Mouse (Mus musculus): ENCODE measurements around the gene Acsl5. TPM values are rescaled to one million over a fixed set of nuclear protein-coding genes. Genes with fewer than 3 reads are reported as not detected.

The Acsl5 gene
- polyA plus RNA-seq, 1 experiment from 2014 or later, result 18.7 TPM

DNA sequence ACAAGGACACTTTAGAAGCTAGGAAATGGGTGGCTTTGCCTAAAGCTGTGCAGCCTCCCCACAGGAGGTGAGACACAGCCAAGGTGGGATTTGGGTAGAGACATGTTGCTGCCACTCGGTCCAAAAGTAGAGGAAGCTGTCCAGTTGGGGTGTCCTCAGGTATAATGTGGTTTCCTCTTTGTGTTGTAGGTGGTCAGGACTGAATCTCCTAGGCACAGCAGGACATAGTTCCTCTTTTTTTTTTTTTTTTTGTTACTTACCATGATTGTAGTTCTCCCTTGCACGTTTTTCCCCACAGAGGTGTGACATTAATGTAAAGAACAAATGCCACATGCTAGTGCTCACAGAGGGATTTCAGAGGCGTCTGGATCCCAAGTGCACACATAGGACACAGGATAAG is 13.5 kb downstream of the Acsl5 start:
- no peaks in the 10 kb centered on the region for H3K4me1 ChIP-seq (replicated peaks)
- H3K4me2 ChIP-seq, result no peak overlapping the region
- H3K4me3 ChIP-seq, result no peak overlapping the region
- no peak for ATAC-seq (ENCODE audit: low FRiP score, low read depth)
- no peaks in the 10 kb centered on the region for H3K36me3 ChIP-seq
- H3K27ac ChIP-seq (replicated peaks), result no peak overlapping the region
- H3K9me3 ChIP-seq, result no peaks in the 10 kb centered on the region
- 77% methylated on average over 3 of the region's 3 CpGs for WGBS
- no peak overlapping the region for H3K9ac ChIP-seq
- no peaks in the 10 kb centered on the region for H3K27me3 ChIP-seq

DNA sequence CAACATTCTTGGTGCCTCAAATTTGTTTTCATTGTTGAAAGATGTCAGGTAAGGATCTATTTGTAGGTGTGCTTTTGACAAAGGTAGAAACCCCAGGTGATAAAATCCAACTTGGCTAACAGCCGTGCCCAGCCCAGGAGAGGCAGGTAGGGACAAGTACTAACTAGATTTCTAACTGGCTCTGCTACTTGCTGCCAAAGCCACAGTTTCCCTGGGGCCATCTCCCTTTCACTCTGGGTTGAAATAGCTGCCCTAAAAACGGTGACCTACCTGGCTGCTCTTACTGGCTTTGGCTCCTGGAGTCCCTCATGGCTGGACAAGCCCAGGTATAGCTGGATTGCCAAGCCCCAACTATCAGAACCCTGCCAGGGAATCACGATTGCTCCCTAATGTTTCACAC is 15.0 kb downstream of the Acsl5 start:
- Histone ChIP-seq H3K9ac (no peak overlapping the region), H3K4me1 (replicated peaks) (no peaks in the 10 kb centered on the region), H3K36me3 (no peaks in the 10 kb centered on the region), H3K27ac (replicated peaks) (no peak overlapping the region), H3K4me2 (no peak overlapping the region), H3K9me3 (no peaks in the 10 kb centered on the region), H3K27me3 (no peaks in the 10 kb centered on the region), H3K4me3 (no peak overlapping the region)
- no peak for ATAC-seq (ENCODE audit: low FRiP score, low read depth)
- 89% methylated on average over 3 of the region's 3 CpGs for WGBS

DNA sequence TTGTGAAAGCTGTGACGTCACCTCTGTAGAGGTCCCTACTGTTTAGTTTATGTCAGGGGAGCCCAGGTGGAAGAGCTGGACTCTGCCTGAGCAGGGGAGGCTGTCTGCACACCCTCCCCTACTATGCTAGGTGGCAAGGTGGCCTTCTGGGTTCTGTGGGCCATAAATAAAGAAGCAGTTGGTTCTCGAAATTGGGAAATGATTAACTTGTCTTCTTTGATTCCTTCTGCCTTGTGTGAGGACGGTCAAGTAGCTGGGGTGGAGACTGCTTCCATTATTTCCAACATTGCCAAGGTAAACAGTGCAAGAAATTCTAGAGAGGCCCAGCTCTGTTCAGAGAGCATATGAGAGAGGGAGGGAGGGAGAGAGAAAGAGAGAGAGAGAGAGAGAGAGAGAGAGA is 16.4 kb downstream of the Acsl5 start:
- H3K9me3 ChIP-seq, result no peaks in the 10 kb centered on the region

DNA sequence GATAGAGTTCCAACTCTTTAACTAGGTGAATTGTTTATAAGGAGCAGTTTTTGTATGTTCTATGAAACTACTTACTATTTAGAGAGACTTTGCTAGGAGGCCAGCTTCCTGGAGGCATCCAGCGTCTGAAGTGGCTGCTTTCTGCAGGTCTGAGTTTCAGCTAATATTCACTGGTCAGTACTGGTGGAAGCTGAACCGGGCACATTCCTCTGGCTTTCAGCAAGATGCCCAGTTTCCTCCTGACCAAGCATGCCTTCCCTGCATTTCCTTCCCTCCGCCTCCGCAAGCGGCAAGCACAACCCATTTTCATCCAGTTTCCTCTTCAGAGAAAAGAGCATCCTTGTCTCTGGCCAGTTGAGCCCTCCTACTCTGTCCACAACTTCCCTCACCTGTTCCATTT is 17.3 kb downstream of the Acsl5 start:
- no peaks in the 10 kb centered on the region for H3K4me1 ChIP-seq (replicated peaks)
- no peak overlapping the region for H3K4me3 ChIP-seq
- H3K27me3 ChIP-seq, result no peaks in the 10 kb centered on the region
- H3K4me2 ChIP-seq, result no peak overlapping the region
- ATAC-seq (ENCODE audit: low FRiP score, low read depth), result no peak
- 87% methylated on average over 5 of the region's 5 CpGs for WGBS
- H3K9me3 ChIP-seq, result no peaks in the 10 kb centered on the region
- no peak overlapping the region for H3K9ac ChIP-seq
- H3K36me3 ChIP-seq, result 0 out of 2 replicates have a peak, but pooled peaks cover 2% of the 10 kb centered on the region
- no peak overlapping the region for H3K27ac ChIP-seq (replicated peaks)

More for the DNA sequence above, 16.4 kb downstream of the Acsl5 start:
- Histone ChIP-seq H3K27me3 (no peaks in the 10 kb centered on the region), H3K27ac (replicated peaks) (no peak overlapping the region), H3K9ac (no peak overlapping the region), H3K4me2 (no peak overlapping the region), H3K4me1 (replicated peaks) (no peaks in the 10 kb centered on the region), H3K36me3 (no peaks in the 10 kb centered on the region), H3K4me3 (no peak overlapping the region)
- WGBS, result 65% methylated on average over 3 of the region's 3 CpGs
- no peak for ATAC-seq (ENCODE audit: low FRiP score, low read depth)

DNA sequence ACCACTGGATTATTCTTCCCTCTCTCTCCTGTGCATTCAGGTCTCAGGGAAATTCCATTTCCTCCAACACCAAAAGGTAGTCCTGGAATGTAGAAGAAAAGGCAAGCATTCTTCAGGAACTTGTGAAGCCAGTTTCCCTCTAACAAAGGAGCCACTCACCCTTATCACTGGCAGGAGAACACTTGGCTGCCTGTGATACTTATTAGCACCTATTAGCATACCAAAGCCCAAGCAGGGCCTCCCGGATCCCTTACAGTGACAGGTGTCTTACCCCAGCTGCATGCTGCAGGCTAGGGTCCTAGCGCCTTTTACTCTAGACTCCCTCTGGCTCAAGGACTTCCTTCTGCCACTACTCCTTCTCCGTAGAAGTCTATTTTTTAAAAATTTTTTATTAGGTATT is 19.7 kb downstream of the Acsl5 start:
- 0 out of 2 replicates have a peak, but pooled peaks cover 2% of the 10 kb centered on the region for H3K36me3 ChIP-seq
- 36% methylated on average over 3 of the region's 3 CpGs for WGBS

DNA sequence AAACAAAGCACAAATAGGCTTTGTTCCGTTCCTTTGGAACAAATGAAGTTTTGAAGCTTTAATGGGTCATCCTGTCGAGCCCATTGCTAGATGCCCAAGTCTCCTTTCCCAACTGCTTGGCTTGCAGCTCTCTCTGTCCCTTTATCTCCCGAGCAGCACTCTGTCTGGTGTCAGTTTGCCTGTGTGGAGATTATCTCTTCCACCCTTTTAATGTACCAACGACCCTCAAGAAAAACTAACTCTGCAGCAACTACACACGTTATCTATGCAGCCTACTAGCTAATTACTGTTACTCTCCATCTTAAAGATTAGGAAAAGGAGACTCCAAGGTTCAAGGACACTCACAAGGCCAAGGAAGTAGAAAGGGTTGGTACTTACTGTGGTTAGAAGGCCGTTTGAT is 21.6 kb downstream of the Acsl5 start:
- 85% methylated on average over 6 of the region's 6 CpGs for WGBS
- no peak for ATAC-seq (ENCODE audit: low FRiP score, low read depth)
- Histone ChIP-seq H3K27ac (replicated peaks) (no peak overlapping the region), H3K4me1 (replicated peaks) (no peaks in the 10 kb centered on the region), H3K9me3 (no peaks in the 10 kb centered on the region), H3K4me3 (no peak overlapping the region), H3K4me2 (no peak overlapping the region), H3K36me3 (0 out of 2 replicates have a peak, but pooled peaks cover 2% of the 10 kb centered on the region), H3K27me3 (no peaks in the 10 kb centered on the region), H3K9ac (no peak overlapping the region)

More for the DNA sequence above, 19.7 kb downstream of the Acsl5 start:
- ATAC-seq (ENCODE audit: low FRiP score, low read depth), result no peak
- H3K27ac ChIP-seq (replicated peaks), result no peak overlapping the region
- H3K4me1 ChIP-seq (replicated peaks), result no peaks in the 10 kb centered on the region
- H3K4me3 ChIP-seq, result no peak overlapping the region
- no peaks in the 10 kb centered on the region for H3K27me3 ChIP-seq
- no peak overlapping the region for H3K4me2 ChIP-seq
- H3K9me3 ChIP-seq, result no peaks in the 10 kb centered on the region
- H3K9ac ChIP-seq, result no peak overlapping the region

DNA sequence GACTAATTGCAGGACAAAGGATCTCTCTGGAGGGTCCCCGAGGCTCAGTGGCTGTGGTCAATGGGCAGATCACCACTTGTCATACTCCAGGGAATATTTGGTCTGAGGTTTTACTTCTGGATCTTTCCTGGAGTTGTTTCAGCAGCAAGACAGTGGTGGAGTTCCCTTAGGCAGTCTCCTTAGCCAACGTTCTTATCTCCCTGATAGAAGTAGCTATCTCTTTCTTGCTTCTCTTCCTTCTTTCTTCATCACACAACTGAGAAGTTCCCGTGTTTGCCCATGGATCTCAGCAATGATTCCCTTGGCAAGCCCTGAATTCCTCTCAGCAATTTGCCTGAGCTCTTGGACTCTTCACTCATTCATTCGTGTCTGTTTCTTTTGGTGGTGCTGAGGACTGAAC is 24.4 kb downstream of the Acsl5 start:
- ATAC-seq (ENCODE audit: low FRiP score, low read depth), result no peak
- H3K27ac ChIP-seq (replicated peaks), result no peak overlapping the region
- 86% methylated on average over 4 of the region's 4 CpGs for WGBS
- no peak overlapping the region for H3K4me3 ChIP-seq
- H3K36me3 ChIP-seq, result 0 out of 2 replicates have a peak, but pooled peaks cover 2% of the 10 kb centered on the region
- H3K27me3 ChIP-seq, result no peaks in the 10 kb centered on the region
- no peaks in the 10 kb centered on the region for H3K4me1 ChIP-seq (replicated peaks)
- no peak overlapping the region for H3K9ac ChIP-seq
- no peaks in the 10 kb centered on the region for H3K9me3 ChIP-seq
- H3K4me2 ChIP-seq, result no peak overlapping the region

DNA sequence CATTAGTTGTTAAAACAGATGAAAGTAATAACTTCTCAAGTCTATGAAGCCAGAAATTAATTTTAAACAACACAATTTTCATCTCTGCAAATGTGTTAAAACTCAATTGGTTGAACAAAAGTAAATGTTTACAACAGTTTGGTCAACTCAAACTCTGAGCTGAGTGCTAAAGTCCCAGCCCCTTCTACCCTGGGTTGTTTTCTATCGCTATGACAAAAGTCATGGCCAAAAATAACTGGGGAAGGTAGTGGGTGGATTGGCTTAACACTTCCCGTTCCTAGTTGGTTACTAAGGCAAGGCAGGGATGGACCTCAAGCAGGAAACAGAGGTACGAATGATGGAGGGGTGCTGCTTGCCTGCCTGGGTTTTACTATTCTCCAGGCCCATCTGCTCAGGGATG is 25.0 kb downstream of the Acsl5 start:
- Histone ChIP-seq H3K4me1 (replicated peaks) (no peaks in the 10 kb centered on the region), H3K27me3 (no peaks in the 10 kb centered on the region), H3K27ac (replicated peaks) (no peak overlapping the region), H3K36me3 (0 out of 2 replicates have a peak, but pooled peaks cover 2% of the 10 kb centered on the region), H3K9me3 (no peaks in the 10 kb centered on the region), H3K4me2 (no peak overlapping the region), H3K4me3 (no peak overlapping the region), H3K9ac (no peak overlapping the region)
- 93% methylated on average over 3 of the region's 3 CpGs for WGBS
- ATAC-seq (ENCODE audit: low FRiP score, low read depth), result no peak

DNA sequence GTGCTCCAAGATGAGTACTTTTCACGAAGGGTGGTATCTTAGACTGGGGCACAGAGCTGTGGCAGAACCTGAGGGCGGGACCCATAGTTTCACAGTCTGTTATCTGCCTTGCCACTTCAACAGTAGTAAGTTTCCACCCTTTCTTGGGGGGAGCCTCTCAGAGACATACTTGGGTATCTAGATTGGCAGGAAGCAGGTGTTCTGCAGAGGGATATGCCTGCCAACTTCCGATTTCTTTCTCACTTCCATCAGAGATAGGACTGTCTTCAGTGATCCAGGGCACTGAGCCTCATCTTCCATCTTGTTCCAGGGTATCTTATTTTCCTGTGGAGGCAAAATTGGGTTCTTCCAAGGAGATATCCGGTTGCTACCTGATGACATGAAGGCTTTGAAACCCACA is 32.4 kb downstream of the Acsl5 start:
- Histone ChIP-seq H3K9ac (no peak overlapping the region), H3K36me3 (no peaks in the 10 kb centered on the region), H3K27me3 (no peaks in the 10 kb centered on the region), H3K9me3 (no peaks in the 10 kb centered on the region), H3K4me2 (no peak overlapping the region), H3K27ac (replicated peaks) (no peak overlapping the region), H3K4me1 (replicated peaks) (no peaks in the 10 kb centered on the region), H3K4me3 (no peak overlapping the region)
- WGBS, result 90% methylated on average over 4 of the region's 4 CpGs
- no peak for ATAC-seq (ENCODE audit: low FRiP score, low read depth)

DNA sequence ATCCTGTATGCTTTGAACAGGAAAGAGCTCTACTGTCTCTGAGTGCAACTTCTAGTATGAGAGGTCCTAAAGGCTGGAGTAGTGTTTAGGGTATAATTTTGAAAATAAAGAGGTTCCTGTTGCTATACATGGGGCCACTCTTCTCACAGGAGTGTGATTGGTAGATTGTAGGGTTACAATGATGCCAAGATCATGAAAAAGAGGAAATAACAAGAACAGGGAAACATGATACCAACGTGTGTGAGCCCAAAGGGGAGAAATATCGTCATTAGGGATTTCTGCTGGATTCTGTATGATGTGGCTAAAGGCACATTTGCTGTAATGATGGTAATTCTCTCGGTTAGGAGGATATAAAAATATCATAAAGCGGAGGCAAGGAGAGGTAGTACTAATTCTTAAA is 34.3 kb downstream of the Acsl5 start:
- no peaks in the 10 kb centered on the region for H3K27me3 ChIP-seq
- H3K36me3 ChIP-seq, result no peaks in the 10 kb centered on the region
- H3K4me1 ChIP-seq (replicated peaks), result no peaks in the 10 kb centered on the region
- H3K27ac ChIP-seq (replicated peaks), result no peak overlapping the region
- ATAC-seq (ENCODE audit: low FRiP score, low read depth), result no peak
- WGBS, result 90% methylated on average over 4 of the region's 4 CpGs
- H3K9ac ChIP-seq, result no peak overlapping the region
- H3K4me3 ChIP-seq, result no peak overlapping the region
- H3K4me2 ChIP-seq, result no peak overlapping the region
- no peaks in the 10 kb centered on the region for H3K9me3 ChIP-seq

DNA sequence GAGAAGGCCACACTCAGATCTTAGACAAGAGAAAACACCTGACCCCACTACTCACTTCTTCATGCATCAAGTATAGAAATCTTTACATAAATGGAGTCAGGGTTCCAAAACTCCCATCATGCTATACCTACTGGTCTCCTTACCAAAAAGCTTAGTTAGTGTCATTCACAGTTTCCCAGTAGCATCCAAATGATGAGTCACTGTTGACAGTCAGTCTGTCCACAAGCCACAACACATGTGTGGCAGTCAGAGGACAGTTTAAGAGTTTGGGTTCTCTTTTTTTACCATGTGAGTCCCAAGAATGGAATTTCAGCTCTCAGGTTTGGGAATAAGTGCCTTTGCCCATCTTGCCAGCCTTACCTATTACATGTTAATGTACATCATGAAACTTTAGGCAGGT is 37.2 kb downstream of the Acsl5 start:
- no peaks in the 10 kb centered on the region for H3K4me1 ChIP-seq (replicated peaks)
- H3K4me3 ChIP-seq, result no peak overlapping the region
- no peak overlapping the region for H3K4me2 ChIP-seq
- H3K27me3 ChIP-seq, result no peaks in the 10 kb centered on the region
- no peaks in the 10 kb centered on the region for H3K36me3 ChIP-seq
- no peaks in the 10 kb centered on the region for H3K9me3 ChIP-seq
- no peak overlapping the region for H3K27ac ChIP-seq (replicated peaks)
- no peak for ATAC-seq (ENCODE audit: low FRiP score, low read depth)
- H3K9ac ChIP-seq, result no peak overlapping the region

DNA sequence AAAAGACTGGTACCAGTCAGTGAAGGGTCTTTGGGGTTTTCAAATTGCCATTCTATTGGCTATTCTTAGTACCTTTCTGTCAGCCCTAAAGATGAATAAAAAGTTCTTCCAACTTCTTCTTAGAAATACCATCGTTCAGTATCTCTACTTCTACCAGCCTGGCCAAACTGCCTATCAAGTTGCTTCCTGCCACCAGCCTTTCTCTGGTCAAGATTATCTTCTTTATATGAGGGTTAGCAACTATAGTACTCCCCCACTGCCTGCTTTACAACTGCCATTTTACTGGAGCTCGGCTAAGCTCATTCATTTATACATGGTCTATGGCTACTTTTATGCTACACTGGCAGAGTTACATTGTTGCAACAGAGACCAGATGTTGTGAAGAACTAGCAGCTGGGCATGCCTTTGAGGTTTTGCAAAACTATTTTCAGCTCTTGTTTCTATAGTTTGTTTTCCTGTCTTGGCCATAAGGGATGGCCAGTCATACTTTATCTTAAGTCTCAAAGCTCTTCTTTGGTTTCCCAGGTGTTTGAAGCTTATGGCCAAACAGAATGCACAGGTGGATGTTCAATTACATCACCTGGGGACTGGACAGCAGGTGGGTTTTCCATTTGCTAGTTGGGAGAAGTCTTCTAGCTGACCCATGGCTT is 39.0 kb downstream of the Acsl5 start:
- no peak for ATAC-seq (ENCODE audit: low FRiP score, low read depth)
- Histone ChIP-seq H3K9me3 (no peaks in the 10 kb centered on the region), H3K4me1 (replicated peaks) (no peaks in the 10 kb centered on the region), H3K4me2 (no peak overlapping the region), H3K9ac (no peak overlapping the region), H3K4me3 (no peak overlapping the region), H3K27ac (replicated peaks) (no peak overlapping the region), H3K27me3 (no peaks in the 10 kb centered on the region), H3K36me3 (0 out of 2 replicates have a peak, but pooled peaks cover 9% of the 10 kb centered on the region)
- 91% methylated on average over 2 of the region's 2 CpGs for WGBS

DNA sequence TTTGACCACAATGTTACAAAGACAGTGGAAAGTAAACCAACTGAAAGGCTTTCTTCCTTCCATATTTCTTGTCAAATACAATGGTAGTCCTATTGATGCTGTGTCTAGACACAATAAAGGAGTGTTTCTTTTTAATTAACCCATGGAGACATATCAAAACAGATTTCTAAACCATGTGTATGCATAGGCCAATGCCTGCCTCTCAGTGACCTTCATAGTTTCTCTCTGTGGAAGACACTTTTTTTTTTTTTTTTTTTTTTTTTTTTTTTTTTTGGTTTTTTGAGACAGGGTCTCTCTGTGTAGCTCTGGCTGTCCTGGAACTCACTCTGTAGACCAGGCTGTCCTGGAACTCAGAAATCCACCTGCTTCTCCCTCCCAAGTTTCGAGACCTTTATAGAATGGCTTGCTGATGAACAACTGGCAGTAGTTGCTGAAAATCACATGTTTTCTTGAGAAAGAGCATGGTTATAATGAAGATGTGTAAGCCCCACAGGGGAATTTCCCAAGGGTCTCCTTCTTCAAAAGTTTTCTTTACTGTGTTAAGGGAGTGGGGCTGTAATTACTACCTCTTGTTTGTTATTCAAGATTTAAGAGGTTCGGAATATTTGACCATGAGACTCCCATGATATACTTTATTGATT is 40.6 kb downstream of the Acsl5 start:
- Histone ChIP-seq H3K9ac (no peak overlapping the region), H3K27me3 (no peaks in the 10 kb centered on the region), H3K4me1 (replicated peaks) (no peaks in the 10 kb centered on the region), H3K9me3 (no peaks in the 10 kb centered on the region), H3K36me3 (peaks cover 20% of the 10 kb centered on the region), H3K4me2 (no peak overlapping the region), H3K4me3 (no peak overlapping the region), H3K27ac (replicated peaks) (no peak overlapping the region)
- WGBS, result 95% methylated on average over 2 of the region's 2 CpGs
- no peak for ATAC-seq (ENCODE audit: low FRiP score, low read depth)
